ENCODE assay signal across 17 mouse cellular contexts in the genomic region with DNA sequence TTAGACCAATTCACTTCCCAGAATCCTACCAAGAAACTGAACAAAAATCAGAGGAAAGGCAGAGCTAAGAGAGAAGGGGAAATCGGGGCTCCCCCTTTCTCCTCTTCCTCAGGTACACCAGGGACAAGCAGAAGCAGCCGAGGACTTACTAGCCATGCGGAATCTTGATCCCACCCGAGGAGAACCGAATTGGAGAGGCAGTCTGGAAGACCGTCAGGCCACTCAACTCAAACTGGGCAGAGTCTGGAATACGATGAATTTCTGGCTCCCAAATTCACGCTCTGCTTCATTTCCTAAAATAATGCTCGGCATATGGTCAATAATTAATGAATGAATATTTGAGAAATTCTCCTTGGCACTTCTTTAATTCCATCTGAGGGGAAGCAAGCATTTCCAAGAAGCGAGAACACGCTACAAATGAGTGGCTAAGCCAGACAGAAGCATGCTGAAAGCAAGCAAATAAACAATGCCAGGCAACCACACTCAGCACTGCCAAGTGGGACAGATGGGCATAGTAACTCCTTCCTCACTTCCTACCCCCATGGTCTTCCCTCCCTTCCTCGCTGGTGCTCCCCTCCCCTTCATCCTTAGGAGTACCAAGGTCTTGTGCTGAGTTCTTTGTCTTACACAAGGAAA. TPM values are rescaled to one million over a fixed set of nuclear protein-coding genes. Genes with fewer than 3 reads are reported as not detected.
DNase-seq lines count a peak whose midpoint lies in the region; ATAC-seq and TF ChIP-seq lines count a peak whose summit lies in the region.
"Had no signal": no experiment of that assay in that cellular context is flagged by ENCODE, and none has a peak within 500 bp of the region (broad histone marks: within the 10 kb centered on the region; RNA-seq: fewer than 3 reads in every experiment).

No protein-coding gene starts in this region.

- TF ChIP-seq CTCF in Patski (IDR thresholded peaks at IDR 0.05), result no peak

- no peaks in the 10 kb centered on the region for H3K9me3 ChIP-seq in forebrain, embryonic 15.5 days
- no peaks in the 10 kb centered on the region for H3K9me3 ChIP-seq in forebrain, embryonic 11.5 days (ENCODE audit: control insufficient read depth, low read length)
- H3K9me3 ChIP-seq: heart, embryonic 13.5 days; midbrain, embryonic 12.5 days had no signal

- H3K36me3 ChIP-seq in forebrain, embryonic 15.5 days, result no peaks in the 10 kb centered on the region
- H3K36me3 ChIP-seq in forebrain, embryonic 11.5 days (ENCODE audit: control insufficient read depth, insufficient read depth, low read length), result no peaks in the 10 kb centered on the region
- H3K36me3 ChIP-seq: heart, embryonic 13.5 days; midbrain, embryonic 12.5 days had no signal

- 62% methylated on average over 12 of the region's 12 CpGs for WGBS in forebrain, embryonic 15.5 days
- 88% methylated on average over 12 of the region's 12 CpGs for WGBS in forebrain, embryonic 11.5 days

- POLR2A ChIA-PET in Patski (lab: Charles Lee), result no interaction called here

- no peaks in the 10 kb centered on the region for H3K27me3 ChIP-seq in forebrain, embryonic 15.5 days
- no peaks in the 10 kb centered on the region for H3K27me3 ChIP-seq in forebrain, embryonic 11.5 days (ENCODE audit: control insufficient read depth, insufficient read depth, low read length)
- H3K27me3 ChIP-seq in Patski, result no peaks in the 10 kb centered on the region

- H3K4me2 ChIP-seq in forebrain, embryonic 15.5 days (replicated peaks), result no peak overlapping the region
- no peak overlapping the region for H3K4me2 ChIP-seq in forebrain, embryonic 11.5 days (ENCODE audit: low read depth, low read length, severe bottlenecking)
- H3K4me2 ChIP-seq: heart, embryonic 13.5 days; midbrain, embryonic 12.5 days had no signal

- H3K4me3 ChIP-seq in forebrain, embryonic 15.5 days, result no peak overlapping the region
- H3K4me3 ChIP-seq in forebrain, embryonic 11.5 days (ENCODE audit: low read depth, low read length), result no peak overlapping the region
- H3K4me3 ChIP-seq: heart, embryonic 13.5 days; midbrain, embryonic 12.5 days; myocyte had no signal

- H3K9ac ChIP-seq in forebrain, embryonic 15.5 days (replicated peaks), result no peak overlapping the region
- no peak overlapping the region for H3K9ac ChIP-seq in forebrain, embryonic 11.5 days (ENCODE audit: low read length)
- H3K9ac ChIP-seq: heart, embryonic 13.5 days; liver, embryonic 14.5 days; midbrain, embryonic 12.5 days had no signal

- CTCF ChIA-PET in Patski (lab: Charles Lee), result no interaction called here

- peaks cover 8% of the 10 kb centered on the region for H3K4me1 ChIP-seq in forebrain, embryonic 15.5 days
- H3K4me1 ChIP-seq in forebrain, embryonic 11.5 days (replicated peaks; ENCODE audit: control insufficient read depth, insufficient read depth, low read length), result no peaks in the 10 kb centered on the region

- H3K27ac ChIP-seq in forebrain, embryonic 15.5 days (replicated peaks), result peak overlapping the region; percentile 17; the same call in 1 of the 2 replicates
- H3K27ac ChIP-seq in forebrain, embryonic 11.5 days (ENCODE audit: low read depth, low read length), result no peak overlapping the region
- H3K27ac ChIP-seq: heart, embryonic 13.5 days; liver, embryonic 14.5 days; midbrain, embryonic 12.5 days had no signal

- in situ Hi-C loops in Patski (cut with MboI; ENCODE audit: low pct_unique_long_range_greater_than_20kb), result no loop called here

- ATAC-seq in forebrain, embryonic 15.5 days (replicated peaks), result peak; percentile 63
- no peak for ATAC-seq in forebrain, embryonic 11.5 days (replicated peaks; ENCODE audit: low FRiP score)
- peak; percentile 45 for ATAC-seq in Patski
- ATAC-seq: inflammation-experienced regulatory T-cells, adult 6 months had no signal

- DNase-seq in forebrain, embryonic 11.5 days (ENCODE audit: low spot score), result no peak
- DNase-seq in Patski (ENCODE audit: low read depth, low spot score), result peak; percentile 55
- DNase-seq in cerebellum, adult 8-10 months, result peak; percentile 58
- DNase-seq in layer of hippocampus, adult 18-20 months (ENCODE audit: low spot score in 2 of 2), result peak; percentile 50 to 66
- no peak for DNase-seq in ovary, postnatal 10 days (ENCODE audit: low spot score)
- no peak for DNase-seq in kidney, adult 8-10 months
- DNase-seq: adrenal gland, adult 2 months; B cell, adult 2 months; lung, postnatal 4 days; thymus, postnatal 36 days had no signal

RNA-seq across cellular contexts. Expression of gene Ttc9, which starts 4.7 kb away (rescaled TPM):
- 17.5 and 18.7 TPM in 2 replicates for polyA plus RNA-seq in forebrain, embryonic 15.5 days (2015; fragmentation: Nextera tagmentation; extraction: Ambion mirVana)
- 2.9 and 3.1 TPM in 2 replicates for polyA plus RNA-seq in forebrain, embryonic 11.5 days (2014; fragmentation: Nextera tagmentation; extraction: Ambion mirVana)
- polyA plus RNA-seq in Patski (2021), result 28.1 TPM
- 10 to 100 TPM; 38.8 to 44.5 TPM for total RNA-seq in layer of hippocampus, adult 18-20 months (2021)
- total RNA-seq: hematopoietic stem cell, adult 5-6 weeks had no signal

RNA-seq across cellular contexts. Expression of gene Med6, which starts 31.5 kb away (rescaled TPM):
- 51.4 and 54.8 TPM in 2 replicates for polyA plus RNA-seq in forebrain, embryonic 15.5 days (2015; fragmentation: Nextera tagmentation; extraction: Ambion mirVana)
- 72.3 and 81.1 TPM in 2 replicates for polyA plus RNA-seq in forebrain, embryonic 11.5 days (2014; fragmentation: Nextera tagmentation; extraction: Ambion mirVana)
- 38.8 TPM for polyA plus RNA-seq in Patski (2021)
- 10 to 100 TPM; 29.5 to 31.7 TPM for total RNA-seq in layer of hippocampus, adult 18-20 months (2021)

RNA-seq across cellular contexts. Expression of gene Adam21, which starts 58.1 kb away (rescaled TPM):
- polyA plus RNA-seq in forebrain, embryonic 15.5 days (2015; fragmentation: Nextera tagmentation; extraction: Ambion mirVana), result 0.50 and 0.70 TPM in 2 replicates
- polyA plus RNA-seq in forebrain, embryonic 11.5 days (2014; fragmentation: Nextera tagmentation; extraction: Ambion mirVana), result 0.17 and 0.81 TPM in 2 replicates
- polyA plus RNA-seq in Patski (2021), result 0.15 TPM
- total RNA-seq in layer of hippocampus, adult 18-20 months (2021), result under 1 TPM in 1 of 2 experiments, not detected in 1; 0.20 TPM
- total RNA-seq: adrenal gland, adult 2 months had no signal
- polyA plus RNA-seq: adrenal gland, adult 2 months had no signal

Comparison
In these comparisons a context has a peak if more than half of its experiments do, and no peak if none do; other contexts are left out.
1. DNase-seq: peak in Patski (single experiment), cerebellum, adult 8-10 months (single experiment) and layer of hippocampus, adult 18-20 months (2 of 2); none in forebrain, embryonic 11.5 days (single experiment), ovary, postnatal 10 days (single experiment) and kidney, adult 8-10 months (0 of 2).